Mouse (Mus musculus) left cerebral cortex, postnatal 14 days (tissue): Measurements from ENCODE around the gene Opa3. TPM values are rescaled to one million over a fixed set of nuclear protein-coding genes. Genes with fewer than 3 reads are reported as not detected.
A peak's percentile ranks its signal among the peaks of the same experiment; 100 is the strongest.

Experiments
- DNase-seq, 2 experiments: peaks; one replicate each; pipeline ENCODE4 v3.0.0; 2021 to 2022; ENCODE audit warnings: low spot score in 2 of 2, mixed read lengths in 1 of 2
- intact Hi-C: fragments of 180-260 bp; cut with DNase I; formaldehyde crosslinking; loops from one replicate; pipeline ENCODE4 v1.15.1; 2025
- long read RNA-seq, 2 experiments: library from polyadenylated mRNA; stranded (forward); transcript quantifications; one replicate each; pipeline ENCODE4 v2.0.0; 2021
- total RNA-seq, 2 experiments: library from RNA; stranded (reverse); gene quantifications; 2 replicates each; pipeline ENCODE4 v1.2.3; 2021

Opa3 gene
- 10 to 100 TPM; 40.0 to 43.9 TPM for total RNA-seq
- long read RNA-seq, experiment 1, transcript Opa3-201 (2 exons, 3,366 nt): major isoform, 50 of 57 reads
- long read RNA-seq, experiment 1, partial matches to known transcripts: 7 of 57 reads
- long read RNA-seq, experiment 1, other reads (novel, unspliced or antisense): 0 of 57 reads
- long read RNA-seq, experiment 2, transcript Opa3-201 (2 exons, 3,366 nt): major isoform, 69 of 75 reads
- long read RNA-seq, experiment 2, partial matches to known transcripts: 0 of 75 reads
- long read RNA-seq, experiment 2, other reads (novel, unspliced or antisense): 6 of 75 reads

GRCm38 (mm10) chr7:19227883-19228792, at the start of gene Opa3:
Gene Opa3 (plus strand): TSS chr7:19228334.
- DNase-seq: peak; percentile 99 to 100
- intact Hi-C loops: no loop called here

- intact Hi-C loops: loop anchor here (5.0 kb wide), 2 partner anchors 34 to 119 kb away; partner anchors contain the start of gene Gpr4
- peak; percentile 83 to 85 for DNase-seq
Observed at GRCm38 (mm10) chr7:19178443-19179092, 49.6 kb upstream of the Opa3 start.

GRCm38 (mm10) chr7:19179173-19179572, 49.0 kb upstream of the Opa3 start:
- intact Hi-C loops: loop anchor here (5.0 kb wide), 2 partner anchors 33 to 118 kb away; partner anchors contain the start of gene Gpr4
- peak; percentile 71 to 75 for DNase-seq

GRCm38 (mm10) chr7:19179936-19180335, 48.2 kb upstream of the Opa3 start:
- no peak for DNase-seq
- intact Hi-C loops: loop anchor here (5.0 kb wide), 2 partner anchors 32 to 117 kb away; partner anchors contain the start of gene Gpr4

GRCm38 (mm10) chr7:19180862-19181429, 47.2 kb upstream of the Opa3 start:
- no peak for DNase-seq
- intact Hi-C loops: no loop called here

GRCm38 (mm10) chr7:19184250-19184649, 43.9 kb upstream of the Opa3 start:
- no peak for DNase-seq
- intact Hi-C loops: no loop called here

GRCm38 (mm10) chr7:19184758-19185157, 43.4 kb upstream of the Opa3 start:
- no peak for DNase-seq
- intact Hi-C loops: no loop called here

- intact Hi-C loops: no loop called here
- DNase-seq: no peak
Observed at GRCm38 (mm10) chr7:19194676-19195075, 33.5 kb upstream of the Opa3 start.

GRCm38 (mm10) chr7:19196676-19197075, 31.5 kb upstream of the Opa3 start:
- intact Hi-C loops: no loop called here
- DNase-seq: peak; percentile 43 to 49

GRCm38 (mm10) chr7:19197985-19198384, 30.1 kb upstream of the Opa3 start:
- DNase-seq: peak in 1 of 2 experiments; percentile 44
- intact Hi-C loops: no loop called here

- no peak for DNase-seq
- intact Hi-C loops: no loop called here
Observed at GRCm38 (mm10) chr7:19201660-19202059, 26.5 kb upstream of the Opa3 start.

- intact Hi-C loops: no loop called here
- no peak for DNase-seq
Observed at GRCm38 (mm10) chr7:19202065-19202850, 25.9 kb upstream of the Opa3 start.

- DNase-seq: no peak
- intact Hi-C loops: no loop called here
Observed at GRCm38 (mm10) chr7:19208201-19208910, 19.8 kb upstream of the Opa3 start.

- peak; percentile 57 to 72 for DNase-seq
- intact Hi-C loops: no loop called here
Observed at GRCm38 (mm10) chr7:19208944-19209472, 19.1 kb upstream of the Opa3 start.

GRCm38 (mm10) chr7:19209494-19209893, 18.6 kb upstream of the Opa3 start:
- intact Hi-C loops: no loop called here
- no peak for DNase-seq

GRCm38 (mm10) chr7:19210010-19210409, 18.1 kb upstream of the Opa3 start:
- intact Hi-C loops: loop anchor here (5.0 kb wide), 2 partner anchors 33 to 53 kb away; partner anchors contain the start of gene Eml2
- no peak for DNase-seq

- DNase-seq: no peak
- intact Hi-C loops: loop anchor here (5.0 kb wide), 2 partner anchors 34 to 54 kb away; partner anchors contain the start of gene Eml2
Observed at GRCm38 (mm10) chr7:19211041-19211675, 17.0 kb upstream of the Opa3 start.
